26 mouse cellular contexts compared by ENCODE assay signal in genomic region chr1:153564701-153565100, GRCm38 (mm10).
"Had no signal": no experiment of that assay in that cellular context is flagged by ENCODE, and none has a peak within 500 bp of the region (broad histone marks: within the 10 kb centered on the region; RNA-seq: fewer than 3 reads in every experiment).

No protein-coding gene starts in this region.

- H3K27me3 ChIP-seq: heart, embryonic 13.5 days; heart, embryonic 15.5 days; hindbrain, embryonic 13.5 days; hindbrain, embryonic 15.5 days; limb, embryonic 12.5 days had no signal

- H3K4me1 ChIP-seq: kidney, embryonic 15.5 days; limb, embryonic 10.5 days; limb, embryonic 12.5 days had no signal

- H3K9ac ChIP-seq: heart, embryonic 13.5 days; heart, embryonic 15.5 days; hindbrain, embryonic 13.5 days; hindbrain, embryonic 15.5 days; kidney, embryonic 15.5 days; limb, embryonic 12.5 days had no signal

- ATAC-seq: hindbrain, postnatal 0 days; intestine, embryonic 16.5 days had no signal

- H3K4me3 ChIP-seq: heart, adult 2 months; heart, embryonic 13.5 days; heart, embryonic 15.5 days; hindbrain, embryonic 13.5 days; hindbrain, embryonic 15.5 days; kidney, embryonic 15.5 days; limb, embryonic 10.5 days; limb, embryonic 12.5 days had no signal

- H3K36me3 ChIP-seq: heart, embryonic 13.5 days; heart, embryonic 15.5 days; hindbrain, embryonic 13.5 days; hindbrain, embryonic 15.5 days; kidney, embryonic 15.5 days; limb, embryonic 10.5 days; limb, embryonic 12.5 days had no signal

- H3K27ac ChIP-seq: heart, adult 2 months; heart, embryonic 13.5 days; heart, embryonic 15.5 days; hindbrain, embryonic 13.5 days; hindbrain, embryonic 15.5 days; hindbrain, postnatal 0 days; kidney, embryonic 15.5 days; kidney, postnatal 0 days; limb, embryonic 10.5 days; limb, embryonic 12.5 days had no signal

- H3K4me2 ChIP-seq: heart, embryonic 11.5 days; heart, embryonic 13.5 days; heart, embryonic 15.5 days; hindbrain, embryonic 13.5 days; hindbrain, embryonic 15.5 days; kidney, embryonic 15.5 days; limb, embryonic 12.5 days; liver, embryonic 11.5 days had no signal

- H3K9me3 ChIP-seq: heart, embryonic 13.5 days; heart, embryonic 15.5 days; hindbrain, embryonic 15.5 days; kidney, embryonic 15.5 days; limb, embryonic 10.5 days; limb, embryonic 12.5 days had no signal

- DNase-seq: gastrocnemius, postnatal 14 days; gastrocnemius, postnatal 36 days; heart, adult 11 months; heart, adult 2 months; heart, postnatal 14 days; heart, postnatal 36 days; kidney, adult 11 months; kidney, adult 2 months; kidney, adult 9 months; kidney, postnatal 14 days; kidney, postnatal 36 days; layer of hippocampus, adult 9-11 months; layer of hippocampus, postnatal 36 days; liver had no signal
